Mouse (Mus musculus) thymus, postnatal 4 days (tissue): Measurements from ENCODE around the gene Prlh.

Experiments
- DNase-seq: peaks from one replicate; pipeline ENCODE4 v3.0.0; 2021

Gene Prlh

GRCm38 (mm10) chr1:90952808-90953207 is at the start of gene Prlh:
Gene Prlh (plus strand): TSS chr1:90953108.
- DNase-seq: no peak

GRCm38 (mm10) chr1:90903211-90903945 is 49.5 kb upstream of the Prlh start:
- DNase-seq: no peak

DNA sequence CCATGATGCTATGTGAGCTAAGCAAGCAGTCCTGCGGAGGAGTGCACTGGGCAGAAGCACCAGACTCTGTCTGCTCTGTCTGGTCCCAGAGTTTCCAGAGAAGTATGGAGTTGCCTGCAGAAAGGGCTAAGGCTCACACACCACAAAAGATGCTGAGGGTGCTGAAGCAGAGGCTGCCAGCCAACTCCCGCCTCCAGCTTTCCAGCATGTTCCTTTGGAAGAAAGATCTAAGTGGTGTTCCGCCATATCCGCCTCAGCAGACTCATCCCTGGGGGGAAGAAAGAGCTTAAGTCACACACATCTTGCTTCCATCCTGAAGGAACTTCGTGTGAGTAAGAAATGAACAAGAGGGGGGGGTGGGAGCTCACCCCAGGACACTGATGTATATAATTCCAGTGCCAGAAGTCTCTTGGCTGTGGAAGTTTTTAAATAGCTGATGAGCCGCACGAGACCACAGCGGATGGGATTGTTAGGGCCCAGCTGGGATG is 48.9 kb upstream of the Prlh start:
- DNase-seq: no peak

- no peak for DNase-seq
These were observed 48.0 kb upstream of the Prlh start for GRCm38 (mm10) chr1:90904729-90905404.

DNA sequence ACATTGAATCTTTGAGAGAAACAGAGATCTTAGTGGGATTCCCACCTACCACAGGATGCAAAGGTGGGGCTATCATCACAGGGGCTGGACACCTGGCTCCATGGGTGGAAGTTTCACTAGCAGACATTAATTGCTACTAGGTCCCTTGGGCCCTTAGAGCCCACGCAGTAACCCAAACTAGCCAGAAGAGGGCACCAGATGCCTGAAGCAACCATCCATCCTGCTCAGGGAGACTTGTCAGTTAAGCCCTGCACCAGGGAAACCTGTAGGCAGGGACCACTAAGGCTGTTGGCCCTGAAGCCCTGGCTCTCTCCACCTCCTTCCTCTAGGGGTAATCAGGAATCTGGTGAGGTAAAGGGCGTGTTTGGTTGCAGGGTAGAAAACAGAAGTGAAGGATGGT is 46.6 kb upstream of the Prlh start:
- peak; percentile 63 for DNase-seq

DNA sequence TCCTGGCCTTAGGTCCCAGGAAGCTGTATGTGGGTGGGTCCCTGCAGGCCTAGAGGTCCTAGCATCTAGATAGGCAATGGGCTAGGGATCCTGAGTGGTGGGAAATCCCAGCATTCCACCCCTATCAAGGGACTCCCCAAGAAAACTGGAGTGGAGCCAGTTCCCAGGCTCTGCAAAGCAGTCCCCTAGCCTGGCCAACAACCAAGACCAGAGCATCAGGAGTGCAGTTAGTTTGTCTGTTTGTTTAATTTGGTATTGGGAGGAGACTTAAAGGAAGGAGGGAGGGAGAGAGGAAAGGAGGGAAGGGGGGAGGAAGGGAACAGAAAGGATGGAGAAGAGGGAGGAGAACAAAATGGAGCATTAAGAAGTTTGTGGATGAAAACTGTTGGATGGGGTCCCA is 43.7 kb upstream of the Prlh start:
- DNase-seq: no peak

GRCm38 (mm10) chr1:90909631-90910152 is 43.2 kb upstream of the Prlh start:
- no peak for DNase-seq

- DNase-seq: no peak
These were observed 39.7 kb upstream of the Prlh start for GRCm38 (mm10) chr1:90913231-90913630.

DNA sequence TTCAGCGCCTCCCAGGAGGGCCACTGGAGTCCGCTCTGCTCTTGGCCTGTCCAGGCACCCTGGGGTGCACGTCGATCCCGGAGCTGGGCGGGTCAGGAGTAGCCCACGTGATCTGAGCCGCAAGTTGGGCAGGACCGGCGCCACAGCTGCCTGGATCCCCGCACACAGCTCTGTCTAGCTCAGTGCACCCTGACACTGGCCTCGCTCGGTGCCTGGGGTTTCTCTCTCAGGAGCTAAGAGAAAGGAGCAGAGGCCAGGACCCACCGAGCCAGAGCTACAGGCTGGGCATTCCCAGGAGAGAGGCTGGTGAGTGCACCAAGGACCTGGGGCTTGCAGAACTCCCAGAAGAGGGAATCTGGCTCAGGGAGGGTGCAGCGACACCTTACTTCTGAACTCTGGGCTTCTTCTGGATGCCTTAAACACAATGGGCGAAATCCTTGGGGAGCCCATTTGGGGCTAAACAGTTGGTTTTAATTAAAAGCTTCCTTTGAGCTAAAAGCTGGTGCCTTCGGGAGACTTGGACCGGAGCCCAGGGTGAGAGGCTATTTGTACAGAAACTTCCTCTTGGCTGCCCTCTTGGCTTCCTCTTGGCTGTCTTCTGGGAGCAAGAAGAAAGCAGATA is 37.8 kb upstream of the Prlh start, which contains the start of gene Mlph:
Mlph (plus strand) TSS at position 138 of the 622 bp plus-strand sequence.
- no peak for DNase-seq

DNA sequence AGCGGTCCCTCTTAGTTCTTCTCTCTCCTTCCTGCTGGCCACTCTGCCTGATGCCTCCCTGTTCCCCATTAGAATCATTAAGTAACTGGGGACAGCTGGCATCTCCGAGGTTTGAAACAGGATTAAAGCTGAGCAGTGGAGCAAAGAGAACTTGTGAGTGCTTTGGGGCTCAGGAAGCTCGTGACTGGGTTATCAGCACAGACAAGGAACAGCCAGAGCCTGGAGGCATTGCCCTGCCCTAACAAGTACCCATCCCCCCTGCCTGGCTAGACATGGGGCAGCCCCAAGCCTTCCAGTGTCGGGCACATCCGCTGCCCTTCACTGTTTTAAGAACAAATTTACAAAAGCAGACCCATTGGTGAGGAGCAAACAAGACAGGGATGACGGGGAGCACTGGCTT is 35.4 kb upstream of the Prlh start:
- DNase-seq: no peak

DNA sequence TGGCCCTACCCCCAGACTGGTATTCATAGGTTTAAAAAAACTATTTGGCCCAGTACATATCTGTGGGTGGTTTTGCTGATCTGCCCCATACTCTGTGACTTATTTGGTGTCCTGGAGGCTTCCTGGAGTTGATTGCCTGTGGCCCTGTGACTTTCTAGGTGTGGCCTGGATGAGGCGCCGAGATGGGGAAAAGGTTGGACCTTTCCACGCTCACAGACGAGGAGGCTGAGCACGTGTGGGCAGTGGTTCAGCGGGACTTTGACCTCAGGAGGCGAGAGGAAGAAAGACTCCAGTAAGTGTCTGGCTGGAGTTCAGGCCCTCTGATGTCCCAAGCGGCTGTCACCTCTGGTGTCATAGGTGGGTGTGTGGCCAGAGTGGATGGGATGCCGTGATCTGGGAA is 31.2 kb upstream of the Prlh start:
- no peak for DNase-seq

- DNase-seq: no peak
These were observed 26.9 kb upstream of the Prlh start for GRCm38 (mm10) chr1:90926030-90926429.

DNA sequence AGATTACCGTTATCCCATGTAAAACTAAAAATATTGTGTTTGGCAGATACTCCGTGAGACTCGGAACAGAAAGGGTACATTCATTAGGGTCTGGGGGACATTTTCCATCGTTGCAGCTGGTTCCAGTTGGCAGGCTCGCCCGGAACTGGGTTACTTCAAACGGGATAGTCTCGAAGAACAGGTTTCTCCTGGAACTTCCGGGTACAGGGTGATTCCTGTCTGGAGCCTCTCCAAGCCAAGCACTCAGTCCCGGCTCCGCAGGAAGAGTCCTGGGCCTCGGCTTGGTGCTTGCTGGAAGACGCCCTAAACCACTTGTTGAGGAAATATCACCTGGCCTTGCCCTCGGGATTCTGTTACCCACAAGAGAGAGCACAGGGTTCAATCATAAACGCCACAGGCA is 25.6 kb upstream of the Prlh start:
- no peak for DNase-seq

DNA sequence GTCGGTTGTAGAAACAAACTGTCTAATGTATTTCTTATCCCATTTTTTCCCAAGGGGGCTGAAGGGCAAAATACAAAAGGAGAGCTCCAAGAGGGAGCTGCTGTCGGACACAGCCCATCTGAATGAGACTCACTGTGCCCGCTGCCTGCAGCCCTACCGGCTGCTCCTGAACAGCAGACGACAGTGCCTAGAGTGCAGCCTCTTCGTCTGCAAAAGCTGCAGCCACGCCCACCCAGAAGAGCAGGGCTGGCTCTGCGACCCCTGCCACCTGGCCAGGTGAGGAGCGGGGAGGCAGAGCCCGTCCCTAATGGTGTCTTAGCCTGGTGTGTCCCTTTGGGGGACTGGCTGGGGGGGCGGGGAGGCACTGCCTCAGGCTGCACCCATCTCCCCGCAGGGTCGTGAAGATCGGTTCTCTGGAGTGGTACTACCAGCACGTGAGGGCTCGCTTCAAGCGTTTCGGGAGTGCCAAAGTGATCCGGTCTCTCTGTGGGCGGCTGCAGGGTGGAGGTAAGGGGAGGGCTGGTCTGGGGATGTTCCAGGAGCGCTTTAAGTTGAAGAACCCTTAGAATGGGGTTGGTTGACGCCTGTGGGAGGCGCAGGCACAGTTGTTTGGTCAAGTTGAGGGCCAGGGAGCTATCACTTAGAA is 24.9 kb upstream of the Prlh start:
- DNase-seq: peak; percentile 17

GRCm38 (mm10) chr1:90928575-90928934 is 24.4 kb upstream of the Prlh start:
- DNase-seq: peak; percentile 85

DNA sequence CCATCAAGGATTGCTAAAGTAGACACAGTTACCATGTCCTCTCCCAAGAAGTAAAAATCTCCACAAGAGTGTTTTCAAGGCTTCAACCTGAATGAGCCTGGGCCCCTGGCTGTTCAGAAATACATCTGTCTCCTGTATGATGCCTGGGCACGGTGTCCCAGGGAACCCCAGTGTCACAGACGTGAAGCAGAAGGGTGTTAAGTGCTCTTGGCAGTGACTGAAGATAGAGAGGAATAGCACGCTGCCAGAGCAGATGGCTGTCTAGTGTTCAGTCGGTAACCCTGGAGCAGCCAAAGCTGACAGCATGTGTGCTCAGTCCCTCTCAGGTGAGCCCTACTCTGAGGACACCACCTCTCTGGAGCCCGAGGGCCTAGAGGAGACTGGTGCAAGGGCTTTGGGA is 19.9 kb upstream of the Prlh start:
- no peak for DNase-seq

DNA sequence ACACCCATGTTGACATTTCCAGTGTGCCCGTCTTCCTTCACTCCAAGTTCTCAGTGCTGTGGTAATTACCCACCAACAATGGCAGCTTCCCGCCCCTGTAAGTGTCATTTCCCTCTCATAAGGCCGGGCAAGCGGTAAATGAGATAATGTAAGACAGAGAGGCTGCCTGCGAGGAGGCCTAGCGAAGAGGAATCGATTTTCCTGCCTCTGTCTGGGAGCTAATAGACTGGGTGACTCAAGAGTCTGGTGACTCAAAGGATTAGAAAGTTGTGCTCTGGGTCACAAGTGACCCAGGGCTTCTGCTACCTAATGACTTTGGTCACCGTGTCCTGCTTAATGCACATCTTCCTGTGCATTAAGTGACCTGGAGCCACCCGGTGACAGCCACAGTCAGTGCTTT is 15.9 kb upstream of the Prlh start:
- no peak for DNase-seq

GRCm38 (mm10) chr1:90939980-90940379 is 12.9 kb upstream of the Prlh start:
- DNase-seq: no peak

GRCm38 (mm10) chr1:90945171-90945570 is 7.7 kb upstream of the Prlh start:
- peak; percentile 54 for DNase-seq

- no peak for DNase-seq
These were observed 5.7 kb upstream of the Prlh start for GRCm38 (mm10) chr1:90947252-90947651.

DNA sequence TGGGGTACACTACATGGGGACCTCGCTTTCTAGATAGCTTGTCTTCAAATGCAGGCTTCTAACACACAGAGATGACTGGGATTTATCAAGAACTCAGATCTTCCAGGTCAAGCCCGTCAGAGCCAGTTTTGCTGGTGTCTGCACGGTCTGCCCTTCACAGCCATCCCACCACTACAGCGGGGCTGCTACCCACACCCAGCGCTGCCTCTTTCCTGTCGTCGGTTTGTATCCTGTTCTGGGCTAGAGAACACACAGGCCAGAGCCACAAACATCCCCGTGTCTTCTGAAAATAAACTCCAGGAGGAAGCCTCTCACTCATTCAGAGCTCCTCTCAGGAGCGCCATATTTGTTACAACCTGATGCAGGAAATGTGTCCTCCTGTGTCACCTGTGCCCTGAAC is 3.6 kb upstream of the Prlh start:
- DNase-seq: peak; percentile 23

DNA sequence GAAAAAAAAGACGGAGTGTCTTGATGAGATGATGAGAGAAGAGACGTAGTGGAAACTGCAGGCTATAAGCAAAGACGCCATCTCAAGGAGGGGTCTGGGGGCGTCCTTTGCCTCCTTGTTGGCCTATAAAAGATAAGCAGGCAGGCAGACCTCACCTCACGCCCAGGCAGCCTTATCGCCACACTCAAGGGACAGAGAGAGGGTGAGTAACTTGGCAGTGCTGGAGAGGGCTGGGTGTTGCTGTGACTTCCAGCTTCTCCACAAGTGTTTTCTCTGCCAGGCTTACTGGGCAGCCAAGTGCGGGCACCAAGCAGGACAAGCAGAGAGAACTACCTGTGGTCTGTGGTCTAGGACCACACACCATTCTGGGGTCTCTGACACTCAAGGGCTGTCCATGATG is 1.2 kb upstream of the Prlh start:
- no peak for DNase-seq

DNA sequence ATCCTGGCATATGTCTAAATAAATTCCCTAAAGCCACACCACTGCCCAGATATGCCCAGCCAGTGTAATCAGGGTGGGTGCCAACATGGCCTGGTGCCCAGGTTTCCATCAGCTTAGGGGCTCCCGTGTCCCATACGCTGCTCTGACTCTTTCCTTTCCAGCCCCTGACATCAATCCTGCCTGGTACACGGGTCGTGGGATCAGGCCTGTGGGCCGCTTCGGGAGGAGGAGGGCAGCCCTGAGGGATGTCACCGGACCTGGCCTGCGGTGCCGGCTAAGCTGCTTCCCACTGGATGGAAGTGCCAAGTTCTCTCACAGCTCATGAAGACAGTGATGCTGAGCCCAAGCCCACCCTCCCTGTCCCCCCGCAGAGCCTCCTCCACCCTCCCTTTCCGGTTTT is 780 bp downstream of the Prlh start:
- no peak for DNase-seq
